Mouse (Mus musculus): Measurements from ENCODE around the gene Lrig2.
A peak's percentile ranks its signal among the peaks of the same experiment; 100 is the strongest.

Gene Lrig2

GRCm38 (mm10) chr3:104521341-104521924, 9.7 kb upstream of the Lrig2 start:
- H3K27me3 ChIP-seq (ENCODE audit: control insufficient read depth, insufficient read depth, low read length, poor library complexity, severe bottlenecking), result no peaks in the 10 kb centered on the region; the same call in 1 of the 2 replicates
- no peaks in the 10 kb centered on the region for H3K36me3 ChIP-seq (ENCODE audit: control insufficient read depth, insufficient read depth, low read length, poor library complexity, severe bottlenecking)
- DNase-seq (ENCODE audit: low read depth, low spot score), result no peak

GRCm38 (mm10) chr3:104520471-104520870, 8.8 kb upstream of the Lrig2 start:
- no peaks in the 10 kb centered on the region; the same call in 1 of the 2 replicates for H3K27me3 ChIP-seq (ENCODE audit: control insufficient read depth, insufficient read depth, low read length, poor library complexity, severe bottlenecking)
- no peak for DNase-seq (ENCODE audit: low read depth, low spot score)
- no peaks in the 10 kb centered on the region for H3K36me3 ChIP-seq (ENCODE audit: control insufficient read depth, insufficient read depth, low read length, poor library complexity, severe bottlenecking)

DNA sequence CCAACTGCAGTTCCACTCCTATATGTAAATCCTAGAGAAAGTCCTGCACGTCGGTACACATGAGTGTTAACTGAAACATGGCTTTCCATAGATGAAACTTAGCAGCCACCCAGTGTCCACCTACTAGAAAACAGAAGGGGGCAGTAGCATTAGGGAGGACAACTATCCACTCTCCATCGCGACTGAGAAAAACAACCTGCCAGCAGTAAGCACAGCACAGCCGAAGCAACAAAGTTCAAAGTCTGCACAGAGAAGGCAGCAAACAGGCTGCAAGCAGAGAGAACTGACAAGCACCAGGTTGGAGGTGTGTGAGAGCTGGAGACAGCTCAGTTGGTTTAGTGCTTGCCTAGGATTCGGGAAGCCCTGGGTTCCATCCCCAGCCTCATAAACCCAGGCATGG, 7.2 kb upstream of the Lrig2 start:
- no peak for DNase-seq (ENCODE audit: low read depth, low spot score)
- Histone ChIP-seq H3K36me3 (ENCODE audit: control insufficient read depth, insufficient read depth, low read length, poor library complexity, severe bottlenecking) (no peaks in the 10 kb centered on the region), H3K27me3 (ENCODE audit: control insufficient read depth, insufficient read depth, low read length, poor library complexity, severe bottlenecking) (no peaks in the 10 kb centered on the region; the same call in 1 of the 2 replicates)

GRCm38 (mm10) chr3:104518411-104518810, 6.7 kb upstream of the Lrig2 start:
- Histone ChIP-seq H3K27me3 (ENCODE audit: control insufficient read depth, insufficient read depth, low read length, poor library complexity, severe bottlenecking) (no peaks in the 10 kb centered on the region; the same call in 1 of the 2 replicates), H3K36me3 (ENCODE audit: control insufficient read depth, insufficient read depth, low read length, poor library complexity, severe bottlenecking) (no peaks in the 10 kb centered on the region)
- DNase-seq (ENCODE audit: low read depth, low spot score), result peak; percentile 70

- H3K36me3 ChIP-seq (ENCODE audit: control insufficient read depth, insufficient read depth, low read length, poor library complexity, severe bottlenecking), result no peaks in the 10 kb centered on the region
- DNase-seq (ENCODE audit: low read depth, low spot score), result peak; percentile 35
- no peaks in the 10 kb centered on the region; the same call in 1 of the 2 replicates for H3K27me3 ChIP-seq (ENCODE audit: control insufficient read depth, insufficient read depth, low read length, poor library complexity, severe bottlenecking)
These were observed 5.4 kb upstream of the Lrig2 start for GRCm38 (mm10) chr3:104517161-104517560.

DNA sequence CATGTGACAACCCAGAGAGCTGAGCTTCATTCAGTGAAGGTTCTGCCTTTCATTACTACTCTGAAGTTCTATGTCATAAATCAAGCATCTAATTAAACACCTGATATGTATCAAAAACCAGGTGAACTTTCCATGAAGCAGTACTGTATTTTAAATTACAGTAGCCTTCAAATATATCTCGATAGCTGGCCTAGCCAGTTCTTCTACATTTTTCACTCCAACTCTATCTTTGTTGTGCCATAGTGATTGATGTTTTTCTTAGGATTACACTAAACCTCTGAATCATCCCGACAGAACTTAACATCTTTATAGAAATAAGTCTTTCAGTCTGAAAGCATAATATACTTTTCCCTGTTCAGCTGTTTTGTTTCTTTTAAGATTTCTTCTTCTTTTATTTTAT, 2.8 kb upstream of the Lrig2 start:
- Histone ChIP-seq H3K36me3 (ENCODE audit: control insufficient read depth, insufficient read depth, low read length, poor library complexity, severe bottlenecking) (no peaks in the 10 kb centered on the region), H3K27me3 (ENCODE audit: control insufficient read depth, insufficient read depth, low read length, poor library complexity, severe bottlenecking) (no peaks in the 10 kb centered on the region; the same call in 1 of the 2 replicates)
- no peak for DNase-seq (ENCODE audit: low read depth, low spot score)

DNA sequence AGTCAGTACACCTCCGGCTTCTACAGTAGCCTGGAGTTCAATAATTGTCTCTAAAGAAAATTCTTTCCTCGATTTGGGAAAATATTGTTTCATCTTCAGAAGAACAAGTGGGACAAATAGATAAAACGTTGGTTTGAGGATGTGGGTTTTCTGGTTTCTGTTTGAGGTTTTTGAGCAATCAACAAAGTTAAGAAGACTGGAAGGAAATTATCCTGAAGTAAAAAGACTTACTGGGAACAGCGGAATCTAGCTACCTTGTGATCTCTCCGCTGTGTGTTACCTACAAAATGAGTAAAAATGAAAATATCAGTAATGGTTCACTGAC, 668 bp upstream of the Lrig2 start:
- H3K36me3 ChIP-seq (ENCODE audit: control insufficient read depth, insufficient read depth, low read length, poor library complexity, severe bottlenecking), result no peaks in the 10 kb centered on the region
- DNase-seq (ENCODE audit: low read depth, low spot score), result no peak
- H3K27me3 ChIP-seq (ENCODE audit: control insufficient read depth, insufficient read depth, low read length, poor library complexity, severe bottlenecking), result no peaks in the 10 kb centered on the region; the same call in 1 of the 2 replicates

DNA sequence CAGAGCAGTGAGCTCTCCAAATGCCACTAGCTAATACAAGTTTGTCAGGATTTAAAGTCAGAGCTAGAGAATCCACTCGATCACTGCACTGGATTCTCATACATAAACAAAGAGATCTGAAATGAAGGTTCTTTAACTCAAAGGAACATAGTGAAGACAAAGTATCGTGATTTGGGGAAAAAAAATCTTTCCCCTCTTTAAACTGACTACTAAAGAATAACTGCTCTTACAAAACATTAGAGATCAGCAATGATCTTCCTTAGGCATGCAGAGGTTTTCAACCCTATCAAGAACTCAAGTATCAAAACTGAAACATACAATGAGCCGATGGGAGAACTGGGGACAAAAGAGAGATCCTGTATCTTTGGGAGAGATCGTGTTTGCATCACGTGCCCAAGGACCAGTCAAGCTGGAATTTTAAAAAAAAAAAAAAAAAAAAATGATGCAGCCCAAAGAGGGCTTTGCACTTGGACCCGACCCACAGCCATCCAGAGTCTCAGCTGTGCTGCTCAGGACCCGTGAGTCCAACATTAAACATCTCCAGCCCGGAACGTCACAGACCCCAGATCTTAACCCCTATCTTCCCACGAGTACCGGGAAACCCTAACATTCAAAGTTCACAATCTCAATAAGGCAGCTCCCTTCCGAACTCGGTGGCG, 818 bp downstream of the Lrig2 start:
- Histone ChIP-seq H3K27me3 (ENCODE audit: control insufficient read depth, insufficient read depth, low read length, poor library complexity, severe bottlenecking) (no peaks in the 10 kb centered on the region), H3K36me3 (ENCODE audit: control insufficient read depth, insufficient read depth, low read length, poor library complexity, severe bottlenecking) (no peaks in the 10 kb centered on the region)
- DNase-seq (ENCODE audit: low read depth, low spot score), result no peak

DNA sequence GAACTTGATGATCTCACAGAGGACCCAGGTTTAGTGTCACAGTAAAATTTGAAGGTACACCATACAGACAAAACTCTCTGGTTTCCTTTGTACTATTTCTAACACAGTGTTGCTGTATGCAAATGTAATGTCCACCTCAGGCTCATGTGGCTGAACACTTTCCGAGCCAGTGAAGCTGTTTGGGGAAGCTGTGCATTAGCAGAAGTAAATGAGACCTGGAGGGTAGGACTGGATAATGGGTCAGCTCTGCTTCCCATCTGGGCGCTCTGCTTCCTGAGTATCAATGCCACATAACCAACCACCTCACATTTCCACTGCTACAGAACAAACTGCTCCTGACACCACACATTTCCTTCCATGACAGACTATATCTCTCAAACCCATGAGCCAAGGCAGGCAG, 10.1 kb downstream of the Lrig2 start:
- peaks cover 2% of the 10 kb centered on the region; the same call in 1 of the 2 replicates for H3K36me3 ChIP-seq (ENCODE audit: control insufficient read depth, insufficient read depth, low read length, poor library complexity, severe bottlenecking)
- DNase-seq (ENCODE audit: low read depth, low spot score), result peak; percentile 68
- no peaks in the 10 kb centered on the region for H3K27me3 ChIP-seq (ENCODE audit: control insufficient read depth, insufficient read depth, low read length, poor library complexity, severe bottlenecking)

GRCm38 (mm10) chr3:104500881-104501280, 10.8 kb downstream of the Lrig2 start:
- Histone ChIP-seq H3K36me3 (ENCODE audit: control insufficient read depth, insufficient read depth, low read length, poor library complexity, severe bottlenecking) (peaks cover 2% of the 10 kb centered on the region), H3K27me3 (ENCODE audit: control insufficient read depth, insufficient read depth, low read length, poor library complexity, severe bottlenecking) (no peaks in the 10 kb centered on the region)
- DNase-seq (ENCODE audit: low read depth, low spot score), result no peak

DNA sequence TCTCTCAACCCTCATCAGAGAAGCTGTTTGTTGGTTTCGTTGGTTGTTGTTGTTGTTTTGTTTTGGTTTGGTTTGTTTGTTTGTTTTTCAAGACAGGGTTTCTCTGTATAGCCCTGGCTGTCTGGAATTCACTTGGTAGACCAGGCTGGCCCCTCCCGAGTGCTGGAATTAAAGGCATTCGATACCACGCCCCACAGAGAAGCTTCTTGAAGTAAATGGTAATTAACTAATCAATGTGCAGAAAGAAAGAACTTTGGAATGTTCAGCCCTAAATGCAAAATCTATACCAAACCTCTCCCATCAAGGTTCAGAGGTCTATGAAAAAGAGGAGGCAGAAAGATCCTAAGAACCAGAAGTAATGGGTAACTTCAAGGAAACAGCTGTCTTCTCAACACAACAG, 15.5 kb downstream of the Lrig2 start:
- no peak for DNase-seq (ENCODE audit: low read depth, low spot score)
- peaks cover 8% of the 10 kb centered on the region for H3K36me3 ChIP-seq (ENCODE audit: control insufficient read depth, insufficient read depth, low read length, poor library complexity, severe bottlenecking)
- no peaks in the 10 kb centered on the region for H3K27me3 ChIP-seq (ENCODE audit: control insufficient read depth, insufficient read depth, low read length, poor library complexity, severe bottlenecking)

GRCm38 (mm10) chr3:104480946-104481719, 30.6 kb downstream of the Lrig2 start:
- H3K36me3 ChIP-seq (ENCODE audit: control insufficient read depth, insufficient read depth, low read length, poor library complexity, severe bottlenecking), result peaks cover 11% of the 10 kb centered on the region; the same call in 1 of the 2 replicates

DNA sequence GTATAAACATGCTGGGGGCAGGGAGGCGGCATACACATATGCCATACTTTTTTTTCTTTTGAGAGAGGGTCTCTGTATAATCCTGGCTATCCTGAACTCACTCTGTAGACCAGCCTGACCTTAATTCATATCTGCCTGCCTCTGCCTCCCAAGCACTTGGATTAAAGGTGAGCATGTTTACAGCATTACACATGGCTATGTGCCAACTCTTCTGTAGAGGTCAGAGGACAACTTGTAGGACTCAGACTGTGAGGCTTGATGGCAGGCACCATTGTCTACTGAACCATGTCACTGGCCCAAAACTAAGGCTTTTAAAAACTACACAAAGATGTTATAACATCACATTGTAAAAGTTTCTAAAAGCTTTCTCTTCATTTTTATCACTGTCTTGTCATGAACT, 33.7 kb downstream of the Lrig2 start:
- DNase-seq (ENCODE audit: low read depth, low spot score), result no peak
- H3K27me3 ChIP-seq (ENCODE audit: control insufficient read depth, insufficient read depth, low read length, poor library complexity, severe bottlenecking), result no peaks in the 10 kb centered on the region
- peaks cover 14% of the 10 kb centered on the region; the same call in 1 of the 2 replicates for H3K36me3 ChIP-seq (ENCODE audit: control insufficient read depth, insufficient read depth, low read length, poor library complexity, severe bottlenecking)

More at GRCm38 (mm10) chr3:104480946-104481719, 30.6 kb downstream of the Lrig2 start:
- no peaks in the 10 kb centered on the region for H3K27me3 ChIP-seq (ENCODE audit: control insufficient read depth, insufficient read depth, low read length, poor library complexity, severe bottlenecking)
- peak; percentile 13 for DNase-seq (ENCODE audit: low read depth, low spot score)

GRCm38 (mm10) chr3:104469421-104469820, 42.3 kb downstream of the Lrig2 start:
- no peak for DNase-seq (ENCODE audit: low read depth, low spot score)
- Histone ChIP-seq H3K36me3 (ENCODE audit: control insufficient read depth, insufficient read depth, low read length, poor library complexity, severe bottlenecking) (peaks cover 8% of the 10 kb centered on the region), H3K27me3 (ENCODE audit: control insufficient read depth, insufficient read depth, low read length, poor library complexity, severe bottlenecking) (no peaks in the 10 kb centered on the region)

GRCm38 (mm10) chr3:104461226-104461625, 50.5 kb downstream of the Lrig2 start:
- H3K36me3 ChIP-seq (ENCODE audit: control insufficient read depth, insufficient read depth, low read length, poor library complexity, severe bottlenecking), result peaks cover 24% of the 10 kb centered on the region
- H3K27me3 ChIP-seq (ENCODE audit: control insufficient read depth, insufficient read depth, low read length, poor library complexity, severe bottlenecking), result no peaks in the 10 kb centered on the region
- DNase-seq (ENCODE audit: low read depth, low spot score), result no peak
